Mouse (Mus musculus): ENCODE results near the gene Erbb4. TPM values are rescaled to one million over a fixed set of nuclear protein-coding genes. Genes with fewer than 3 reads are reported as not detected.

The Erbb4 gene
- total RNA-seq, 2 experiments from 2014 or later, result not detected

- ATAC-seq (replicated peaks; ENCODE audit: poor library complexity), result no peak
These were observed 80.0 kb downstream of the Erbb4 start for GRCm38 (mm10) chr1:69027816-69028215.

- no peak for ATAC-seq (replicated peaks; ENCODE audit: poor library complexity)
These were observed 83.0 kb downstream of the Erbb4 start for GRCm38 (mm10) chr1:69024858-69025257.

GRCm38 (mm10) chr1:69023157-69023925 is 84.5 kb downstream of the Erbb4 start:
- ATAC-seq (replicated peaks; ENCODE audit: poor library complexity), result no peak

DNA sequence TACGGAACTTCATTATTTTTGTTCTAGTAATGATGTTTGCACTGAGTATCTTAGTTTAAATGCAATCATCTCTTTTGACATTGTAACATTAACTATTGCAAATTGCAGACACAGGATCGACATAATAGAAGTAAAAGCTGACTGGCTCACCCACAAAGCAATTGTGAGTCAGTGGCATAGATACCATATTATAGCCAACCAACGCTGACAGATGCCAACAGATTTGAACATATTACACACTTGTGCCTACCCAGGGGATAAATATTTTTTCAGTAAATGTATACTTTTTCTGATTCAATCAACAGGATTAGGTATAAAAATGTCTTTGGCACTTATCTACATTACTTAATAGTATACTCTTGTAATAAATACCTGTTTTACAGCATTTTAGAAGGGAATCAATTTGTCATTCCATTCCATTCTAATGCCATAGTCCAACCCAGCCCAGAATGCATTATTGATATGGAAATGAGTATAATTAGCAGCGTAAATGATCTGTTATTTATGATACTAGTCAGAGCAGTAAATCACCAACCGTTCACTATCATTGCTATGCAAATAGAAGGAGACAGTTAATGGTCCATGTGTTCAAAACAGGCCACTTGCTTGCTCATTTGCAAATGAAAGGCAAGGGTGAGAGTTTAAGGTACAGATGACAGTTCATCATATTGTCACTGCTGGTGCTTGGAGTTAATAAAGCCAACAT is 97.9 kb downstream of the Erbb4 start:
- ATAC-seq (replicated peaks; ENCODE audit: poor library complexity), result no peak

- no peak for ATAC-seq (replicated peaks; ENCODE audit: poor library complexity)
These were observed 106.5 kb downstream of the Erbb4 start for GRCm38 (mm10) chr1:69001371-69001770.

- no peak for ATAC-seq (replicated peaks; ENCODE audit: poor library complexity)
These were observed 128.6 kb downstream of the Erbb4 start for GRCm38 (mm10) chr1:68979251-68979650.

DNA sequence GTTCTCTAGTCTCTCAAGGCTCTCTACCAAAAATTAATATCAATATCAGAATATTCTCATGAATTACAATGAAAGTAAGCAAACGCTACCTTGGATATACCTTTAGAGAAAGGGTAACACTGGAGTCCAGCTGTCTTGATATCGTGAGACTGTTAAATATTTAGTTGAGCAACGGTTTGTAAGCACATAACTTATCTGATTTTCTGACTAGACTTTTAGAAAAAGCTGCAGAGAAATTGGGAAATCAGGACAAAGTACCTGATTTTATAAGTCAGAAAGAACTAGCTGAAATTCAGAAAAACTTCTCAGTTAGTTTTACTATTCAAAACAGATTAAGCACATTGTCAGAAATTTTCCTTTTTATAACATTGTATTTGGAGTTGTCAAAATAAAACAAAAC is 129.3 kb downstream of the Erbb4 start:
- ATAC-seq (replicated peaks; ENCODE audit: poor library complexity), result no peak

GRCm38 (mm10) chr1:68973355-68974127 is 134.3 kb downstream of the Erbb4 start:
- no peak for ATAC-seq (replicated peaks; ENCODE audit: poor library complexity)

GRCm38 (mm10) chr1:68964127-68964526 is 143.7 kb downstream of the Erbb4 start:
- no peak for ATAC-seq (replicated peaks; ENCODE audit: poor library complexity)

- ATAC-seq (replicated peaks; ENCODE audit: poor library complexity), result no peak
These were observed 146.3 kb downstream of the Erbb4 start for GRCm38 (mm10) chr1:68961365-68962116.

GRCm38 (mm10) chr1:68956766-68957533 is 150.9 kb downstream of the Erbb4 start:
- no peak for ATAC-seq (replicated peaks; ENCODE audit: poor library complexity)

DNA sequence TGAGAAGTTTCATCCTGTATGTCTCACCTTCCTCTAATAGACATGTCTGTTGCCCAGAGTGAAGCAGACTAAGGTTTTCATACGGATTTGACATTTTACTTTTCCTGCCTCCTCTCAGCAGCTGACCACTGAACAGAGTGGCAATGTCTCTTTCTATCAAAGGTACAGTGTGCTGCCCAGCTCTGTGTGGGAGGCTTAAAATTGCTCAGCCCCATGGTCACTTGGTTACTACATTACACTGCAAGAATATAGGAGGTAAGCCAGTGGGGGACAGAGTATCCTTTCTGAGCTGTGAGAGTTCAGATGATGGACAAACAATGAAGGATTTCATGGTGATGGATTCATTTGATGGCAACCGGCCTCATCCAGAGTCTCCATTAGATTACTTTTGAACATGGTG is 152.4 kb downstream of the Erbb4 start:
- ATAC-seq (replicated peaks; ENCODE audit: poor library complexity), result no peak

GRCm38 (mm10) chr1:68943141-68943540 is 164.7 kb downstream of the Erbb4 start:
- ATAC-seq (replicated peaks; ENCODE audit: poor library complexity), result no peak

DNA sequence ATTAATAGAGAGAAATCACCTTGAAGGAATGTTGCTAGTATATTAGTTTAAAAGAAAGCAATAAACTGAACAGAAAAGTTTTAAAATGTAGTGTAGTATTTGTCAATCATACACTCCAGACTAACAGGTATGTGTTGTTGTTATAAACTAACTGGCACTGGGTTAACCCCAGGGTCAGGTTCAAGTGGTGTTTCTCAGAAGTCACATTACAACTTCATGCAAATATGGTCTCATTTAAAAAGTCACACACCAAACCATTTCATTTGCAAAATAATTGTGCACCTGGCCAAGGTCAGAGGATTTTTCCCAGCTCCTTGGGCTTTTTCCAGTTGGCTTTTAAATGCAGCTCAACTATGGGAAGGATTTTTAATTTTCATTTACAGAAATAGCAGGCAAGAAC is 173.1 kb downstream of the Erbb4 start:
- ATAC-seq (replicated peaks; ENCODE audit: poor library complexity), result no peak

DNA sequence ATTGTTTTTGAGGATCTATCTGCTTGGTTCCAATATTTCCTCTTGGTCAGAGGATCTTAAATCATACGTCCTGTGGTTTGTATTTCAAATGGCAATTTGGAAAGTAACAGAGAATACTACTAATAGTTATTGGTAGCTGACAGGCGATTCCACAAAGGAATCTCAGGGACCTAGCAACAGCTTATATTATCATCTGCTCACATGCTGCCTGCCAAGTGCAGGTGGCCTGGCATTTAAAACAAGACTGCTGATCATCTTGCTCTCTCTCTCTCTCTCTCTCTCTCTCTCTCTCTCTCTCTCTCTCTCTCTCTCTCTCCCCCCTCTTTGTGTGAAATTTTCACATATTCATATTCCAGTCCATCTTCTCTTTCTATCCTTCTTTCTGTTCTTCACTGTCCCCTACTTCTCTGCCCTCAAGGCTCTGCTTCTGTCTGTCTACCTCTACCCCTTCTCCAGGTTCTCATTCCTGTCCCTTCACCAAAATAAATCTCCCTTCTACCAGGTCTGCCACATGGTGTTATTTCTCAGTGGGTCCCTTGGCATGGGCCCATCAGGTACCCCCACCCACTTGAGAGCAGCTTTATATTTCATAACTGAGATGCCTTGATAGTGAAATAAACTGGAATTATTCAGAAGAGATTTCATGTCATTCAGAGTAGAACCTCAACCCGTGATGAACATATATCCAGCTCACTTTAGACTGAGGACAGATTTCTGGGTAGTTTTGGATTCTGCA is 174.4 kb downstream of the Erbb4 start:
- ATAC-seq (replicated peaks; ENCODE audit: poor library complexity), result no peak

- no peak for ATAC-seq (replicated peaks; ENCODE audit: poor library complexity)
These were observed 190.0 kb downstream of the Erbb4 start for GRCm38 (mm10) chr1:68917828-68918227.

DNA sequence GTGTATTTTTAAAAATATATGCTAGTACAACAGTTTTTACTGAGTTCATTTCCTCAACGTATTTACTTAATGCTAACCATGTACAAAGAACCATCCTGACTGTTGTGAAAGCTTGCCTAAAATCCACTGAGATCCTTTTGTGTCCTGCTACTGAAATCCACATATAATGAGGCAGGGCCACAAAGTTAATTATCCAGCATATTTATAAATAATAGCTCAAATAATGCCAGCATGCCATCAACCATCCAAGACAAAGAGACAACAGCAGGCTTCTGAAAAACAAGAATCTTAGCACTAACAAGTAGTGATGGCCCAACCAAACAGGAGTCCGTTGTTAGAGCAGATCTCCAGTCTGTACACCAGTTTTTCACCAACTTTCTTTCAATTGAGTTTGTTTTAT is 215.8 kb downstream of the Erbb4 start:
- ATAC-seq (replicated peaks; ENCODE audit: poor library complexity), result no peak

GRCm38 (mm10) chr1:68886823-68887222 is 221.0 kb downstream of the Erbb4 start:
- no peak for ATAC-seq (replicated peaks; ENCODE audit: poor library complexity)

GRCm38 (mm10) chr1:68874954-68875353 is 232.9 kb downstream of the Erbb4 start:
- ATAC-seq (replicated peaks; ENCODE audit: poor library complexity), result no peak

DNA sequence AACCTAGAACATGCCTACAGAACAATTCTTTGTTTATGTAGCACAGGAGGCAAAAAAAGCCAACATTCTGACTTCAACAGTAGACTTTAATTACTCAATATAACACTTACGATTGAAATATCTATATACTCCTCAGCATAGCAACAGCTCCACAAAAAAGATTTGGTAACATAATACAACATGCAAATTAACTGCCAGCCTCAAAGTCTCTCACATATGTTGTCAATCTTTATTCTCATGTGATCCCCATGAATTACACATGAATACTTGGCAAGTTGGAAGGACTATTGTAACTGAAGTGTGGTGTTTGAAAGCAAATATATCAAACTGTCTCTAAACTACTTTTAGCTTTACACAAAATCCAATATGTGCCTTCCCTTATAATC is 234.2 kb downstream of the Erbb4 start:
- no peak for ATAC-seq (replicated peaks; ENCODE audit: poor library complexity)
